Mouse (Mus musculus) kidney, embryonic 16.5 days (tissue): ENCODE data around the gene Tmc8. TPM values are rescaled to one million over a fixed set of nuclear protein-coding genes. Genes with fewer than 3 reads are reported as not detected.

Source experiments
- ATAC-seq: fragments of 200-750 bp; cut with Nextera tagmentation; 2 replicates; pipeline ENCODE4 v1.8.0; 2017; ENCODE audit warnings: moderate TSS enrichment; ENCODE audit not compliant: low FRiP score, low TSS enrichment
- H3K27ac ChIP-seq: fragments of 300-500 bp; sonication (generic); 2 replicates; pipeline ENCODE4 v1.5.1; 2014; ENCODE audit warnings: low read length
- H3K27me3 ChIP-seq: fragments of 300-500 bp; sonication (generic); 2 replicates; pipeline ENCODE4 v1.6.1; 2014; ENCODE audit warnings: low read length, control low read depth, mixed read lengths; ENCODE audit not compliant: insufficient read depth
- H3K36me3 ChIP-seq: fragments of 300-500 bp; sonication (generic); 2 replicates; pipeline ENCODE4 v1.6.1; 2014; ENCODE audit warnings: low read length, control low read depth, mixed read lengths; ENCODE audit not compliant: insufficient read depth
- H3K4me1 ChIP-seq: fragments of 300-500 bp; sonication (generic); 2 replicates; pipeline ENCODE4 v1.6.1; 2014; ENCODE audit warnings: low read length, control low read depth, mixed read lengths; ENCODE audit not compliant: insufficient read depth
- H3K4me2 ChIP-seq: fragments of 300-500 bp; sonication (generic); replicated peaks from 2 replicates; pipeline ENCODE4 v1.6.1; 2014; ENCODE audit warnings: low read depth, low read length
- H3K4me3 ChIP-seq: fragments of 300-500 bp; sonication (generic); 2 replicates; pipeline ENCODE4 v1.5.1; 2014; ENCODE audit warnings: mild to moderate bottlenecking, low read length
- H3K9ac ChIP-seq: fragments of 300-500 bp; sonication (generic); replicated peaks from 2 replicates; pipeline ENCODE4 v1.6.1; 2014; ENCODE audit warnings: low read length
- H3K9me3 ChIP-seq: fragments of 300-500 bp; sonication (generic); 2 replicates; pipeline ENCODE4 v1.6.1; 2016; ENCODE audit warnings: low read length, control low read depth
- WGBS: fragments of 180-500 bp; shearing (Covaris S2); extraction: QIAGEN DNeasy Blood & Tissue Kit; methylation state at CpG from one replicate; pipeline ENCODE4 v1.1.7; 2014; 5-methylcytosine and 5-hydroxymethylcytosine counted together
- polyA plus RNA-seq: library from polyadenylated mRNA; unstranded; fragments of >200 nt; fragmentation: Nextera tagmentation; extraction: Ambion mirVana; gene quantifications from 2 replicates; pipeline ENCODE4 v1.2.1, GENCODE M21; 2015

Tmc8 gene
- polyA plus RNA-seq, 1 experiment from 2014 or later, result 3.6 TPM

DNA sequence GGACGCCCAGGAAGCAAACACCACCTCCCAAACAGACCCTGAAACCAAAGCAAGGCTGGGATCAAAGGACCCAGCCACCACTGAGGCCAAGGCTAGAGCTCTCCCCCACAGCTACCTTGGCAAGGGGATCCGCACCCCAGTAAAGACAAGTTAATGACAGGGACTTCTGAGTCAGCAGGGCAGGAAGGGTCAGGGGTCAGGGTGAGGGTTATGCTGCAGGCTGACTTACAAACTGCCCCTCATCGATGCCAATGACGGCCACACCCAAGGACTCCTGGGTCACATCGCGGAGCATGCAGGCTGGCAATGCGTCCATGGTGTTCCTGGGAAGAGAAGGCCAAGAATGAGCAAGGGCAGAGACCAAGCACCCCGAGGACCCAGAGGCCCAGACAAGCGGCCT, 40.0 kb downstream of the Tmc8 start:
- Histone ChIP-seq H3K4me2 (no peak overlapping the region), H3K9ac (no peak overlapping the region), H3K4me3 (no peak overlapping the region), H3K27me3 (no peaks in the 10 kb centered on the region), H3K9me3 (no peaks in the 10 kb centered on the region), H3K27ac (no peak overlapping the region), H3K36me3 (peaks cover 42% of the 10 kb centered on the region), H3K4me1 (peaks cover 38% of the 10 kb centered on the region)
- WGBS, result 86% methylated on average over 9 of the region's 9 CpGs
- ATAC-seq, result no peak

GRCm38 (mm10) chr11:117822728-117823241, 40.9 kb downstream of the Tmc8 start:
- no peak overlapping the region for H3K4me3 ChIP-seq
- H3K4me1 ChIP-seq, result peaks cover 42% of the 10 kb centered on the region
- H3K27me3 ChIP-seq, result no peaks in the 10 kb centered on the region
- no peak overlapping the region for H3K27ac ChIP-seq
- peaks cover 35% of the 10 kb centered on the region for H3K36me3 ChIP-seq
- 0 out of 2 replicates have a peak overlapping the region, but pooled peaks have one; percentile 8 for H3K4me2 ChIP-seq
- peak overlapping the region; percentile 22; the same call in 1 of the 2 replicates for H3K9ac ChIP-seq
- 67% methylated on average over 7 of the region's 7 CpGs for WGBS
- no peaks in the 10 kb centered on the region for H3K9me3 ChIP-seq
- ATAC-seq, result no peak

GRCm38 (mm10) chr11:117823411-117823810, 41.5 kb downstream of the Tmc8 start:
- H3K4me1 ChIP-seq, result peaks cover 49% of the 10 kb centered on the region
- H3K27ac ChIP-seq, result peak overlapping the region; percentile 48; the same call in 1 of the 2 replicates
- WGBS, result 88% methylated on average over 6 of the region's 6 CpGs
- H3K9ac ChIP-seq, result 0 out of 2 replicates have a peak overlapping the region, but pooled peaks have one; percentile 22
- no peaks in the 10 kb centered on the region for H3K9me3 ChIP-seq
- H3K4me3 ChIP-seq, result no peak overlapping the region
- ATAC-seq, result no peak
- no peaks in the 10 kb centered on the region for H3K27me3 ChIP-seq
- H3K36me3 ChIP-seq, result peaks cover 29% of the 10 kb centered on the region
- no peak overlapping the region for H3K4me2 ChIP-seq

- peak; percentile 86 for ATAC-seq
- Histone ChIP-seq H3K4me3 (peak overlapping the region; percentile 70), H3K4me1 (peaks cover 58% of the 10 kb centered on the region), H3K9me3 (no peaks in the 10 kb centered on the region), H3K4me2 (peak overlapping the region; percentile 87), H3K27ac (peak overlapping the region; percentile 92), H3K27me3 (no peaks in the 10 kb centered on the region), H3K9ac (peak overlapping the region; percentile 84), H3K36me3 (peaks cover 23% of the 10 kb centered on the region)
- WGBS, result 15% methylated on average over 23 of the region's 23 CpGs
Measured at GRCm38 (mm10) chr11:117824060-117824969, 42.4 kb downstream of the Tmc8 start.

GRCm38 (mm10) chr11:117825333-117826101, 43.6 kb downstream of the Tmc8 start, which contains the start of the genes Afmid and Tk1:
Gene Afmid (plus strand): TSS chr11:117825924.
Gene Tk1 (minus strand): TSS chr11:117826092.
- no peaks in the 10 kb centered on the region for H3K27me3 ChIP-seq
- peak within 1 kb of the TSS; percentile 87 for H3K4me2 ChIP-seq
- no peaks in the 10 kb centered on the region for H3K9me3 ChIP-seq
- H3K27ac ChIP-seq, result peak within 1 kb of the TSS; percentile 92
- ATAC-seq, result peak; percentile 53
- H3K36me3 ChIP-seq, result peaks cover 13% of the 10 kb centered on the region
- peak within 1 kb of the TSS; percentile 84 for H3K9ac ChIP-seq
- peaks cover 70% of the 10 kb centered on the region for H3K4me1 ChIP-seq
- 0% methylated on average over 33 of the region's 34 CpGs for WGBS
- H3K4me3 ChIP-seq, result peak within 1 kb of the TSS; percentile 70

- Histone ChIP-seq H3K9me3 (no peaks in the 10 kb centered on the region), H3K4me1 (peaks cover 72% of the 10 kb centered on the region), H3K4me2 (peak overlapping the region; percentile 87), H3K27ac (peak overlapping the region; percentile 92), H3K36me3 (peaks cover 8% of the 10 kb centered on the region; the same call in 1 of the 2 replicates), H3K9ac (peak overlapping the region; percentile 84), H3K4me3 (peak overlapping the region; percentile 70), H3K27me3 (no peaks in the 10 kb centered on the region)
- WGBS, result 8% methylated on average over 5 of the region's 5 CpGs
- ATAC-seq, result no peak; the same call in 1 of the 2 replicates
Measured at GRCm38 (mm10) chr11:117826164-117826563, 44.3 kb downstream of the Tmc8 start.

DNA sequence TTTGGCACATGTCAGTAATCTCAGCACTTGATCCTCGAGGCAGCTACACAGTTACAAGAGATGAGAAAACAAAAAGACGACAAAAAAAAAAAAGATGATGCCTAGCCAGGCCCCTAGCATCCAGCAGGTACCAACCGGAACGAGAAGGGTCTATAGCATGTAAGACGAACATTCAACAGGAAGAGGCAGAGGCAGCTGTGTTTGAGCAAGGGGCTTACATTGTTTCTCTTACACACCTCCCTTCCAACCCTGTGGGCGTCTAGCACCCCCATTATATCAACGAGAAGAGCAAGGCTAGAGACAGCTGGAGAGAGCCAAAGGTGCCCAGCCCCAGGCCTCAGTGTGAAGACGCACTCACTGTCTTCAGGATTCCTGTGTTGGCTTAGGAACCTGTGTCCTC, 45.0 kb downstream of the Tmc8 start:
- Histone ChIP-seq H3K27ac (no peak overlapping the region; the same call in 1 of the 2 replicates), H3K4me3 (no peak overlapping the region), H3K4me1 (peaks cover 72% of the 10 kb centered on the region), H3K36me3 (peaks cover 5% of the 10 kb centered on the region; the same call in 1 of the 2 replicates), H3K9me3 (no peaks in the 10 kb centered on the region), H3K27me3 (no peaks in the 10 kb centered on the region), H3K4me2 (no peak overlapping the region; the same call in 1 of the 2 replicates), H3K9ac (peak overlapping the region; percentile 84)
- ATAC-seq, result no peak
- 58% methylated on average over 8 of the region's 8 CpGs for WGBS

GRCm38 (mm10) chr11:117827386-117827785, 45.5 kb downstream of the Tmc8 start:
- H3K27me3 ChIP-seq, result no peaks in the 10 kb centered on the region
- no peaks in the 10 kb centered on the region for H3K9me3 ChIP-seq
- H3K9ac ChIP-seq, result no peak overlapping the region
- 63% methylated on average over 3 of the region's 3 CpGs for WGBS
- peaks cover 5% of the 10 kb centered on the region; the same call in 1 of the 2 replicates for H3K36me3 ChIP-seq
- no peak for ATAC-seq
- H3K4me3 ChIP-seq, result no peak overlapping the region
- no peak overlapping the region for H3K27ac ChIP-seq
- H3K4me2 ChIP-seq, result no peak overlapping the region
- peaks cover 77% of the 10 kb centered on the region for H3K4me1 ChIP-seq

DNA sequence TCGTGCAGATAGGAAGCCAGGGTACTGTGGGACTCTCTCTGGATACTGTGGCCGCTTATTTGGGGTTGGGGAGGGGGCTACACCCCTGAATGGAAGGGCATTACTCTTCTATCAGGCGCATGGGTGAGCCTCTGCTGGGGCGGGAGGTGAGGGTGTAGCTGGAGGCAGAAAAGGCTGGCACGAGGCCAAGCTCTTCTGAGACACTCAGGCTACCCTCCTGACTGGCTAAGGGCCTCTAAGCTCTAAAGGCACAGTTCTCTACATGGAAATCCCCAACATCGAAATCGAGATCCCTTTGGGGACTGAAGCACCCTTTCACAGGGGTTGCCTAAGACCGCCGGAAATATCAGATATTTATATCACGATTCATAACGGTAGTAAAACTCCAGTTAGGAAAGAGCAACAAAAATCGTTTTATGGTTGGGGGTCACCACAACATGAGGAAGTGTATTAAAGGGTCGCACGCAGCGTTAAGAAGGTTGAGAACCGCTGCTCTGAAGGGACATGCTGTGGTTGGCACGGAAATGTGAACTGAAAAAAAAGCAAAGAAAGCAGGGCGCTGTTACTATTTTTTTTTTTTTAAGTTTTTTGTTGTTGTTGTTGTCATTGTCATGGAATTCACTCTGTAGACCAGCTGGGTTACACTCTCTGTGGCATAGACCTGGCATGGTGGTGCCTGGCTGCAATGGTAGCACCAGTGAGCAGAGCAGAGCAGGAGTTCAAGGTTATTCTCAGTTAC, 46.4 kb downstream of the Tmc8 start:
- H3K4me2 ChIP-seq, result no peak overlapping the region
- no peaks in the 10 kb centered on the region for H3K9me3 ChIP-seq
- peaks cover under 1% of the 10 kb centered on the region; the same call in 1 of the 2 replicates for H3K36me3 ChIP-seq
- no peak overlapping the region for H3K4me3 ChIP-seq
- ATAC-seq, result no peak
- peak overlapping the region; percentile 81 for H3K27ac ChIP-seq
- no peak overlapping the region for H3K9ac ChIP-seq
- peaks cover 67% of the 10 kb centered on the region for H3K4me1 ChIP-seq
- WGBS, result 73% methylated on average over 18 of the region's 18 CpGs
- no peaks in the 10 kb centered on the region for H3K27me3 ChIP-seq
